Mouse (Mus musculus): ENCODE measurements at regions not wholly inside any gene's neighbourhood (a gene's known extent, or its start where the extent isn't known, plus 50 kb on each side); places are given as distances from the start of the nearest gene placed in this dataset.

- Histone ChIP-seq H3K9me3 (ENCODE audit: control insufficient read depth, low read depth, low read length) (no peaks in the 10 kb centered on the region), H3K36me3 (ENCODE audit: control insufficient read depth, insufficient read depth, low read length) (no peaks in the 10 kb centered on the region), H3K9ac (replicated peaks; ENCODE audit: low read depth, low read length) (no peak overlapping the region), H3K27ac (ENCODE audit: low read length) (no peak overlapping the region), H3K4me2 (replicated peaks; ENCODE audit: low read depth, low read length) (no peak overlapping the region), H3K27me3 (ENCODE audit: control insufficient read depth, insufficient read depth, low read length) (no peaks in the 10 kb centered on the region), H3K4me1 (ENCODE audit: control insufficient read depth, insufficient read depth, low read length) (no peaks in the 10 kb centered on the region), H3K4me3 (ENCODE audit: low read depth, low read length) (no peak overlapping the region)
- 13% methylated on average over 10 of the region's 10 CpGs for WGBS
- ATAC-seq (ENCODE audit: insufficient number of reproducible peaks, insufficient read depth, low FRiP score, low read depth), result no peak
Observed at GRCm38 (mm10) chr5:116744389-116744788, 152.8 kb upstream of the Srrm4 start.

- H3K27me3 ChIP-seq (ENCODE audit: control insufficient read depth, insufficient read depth, low read length), result no peaks in the 10 kb centered on the region
- no peak overlapping the region for H3K4me3 ChIP-seq (ENCODE audit: low read depth, low read length)
- 39% methylated on average over 4 of the region's 4 CpGs for WGBS
- H3K36me3 ChIP-seq (ENCODE audit: control insufficient read depth, insufficient read depth, low read length), result no peaks in the 10 kb centered on the region
- no peaks in the 10 kb centered on the region for H3K9me3 ChIP-seq (ENCODE audit: control insufficient read depth, low read depth, low read length)
- H3K9ac ChIP-seq (replicated peaks; ENCODE audit: low read depth, low read length), result no peak overlapping the region
- H3K4me2 ChIP-seq (replicated peaks; ENCODE audit: low read depth, low read length), result no peak overlapping the region
- H3K27ac ChIP-seq (ENCODE audit: low read length), result no peak overlapping the region
- ATAC-seq (ENCODE audit: insufficient number of reproducible peaks, insufficient read depth, low FRiP score, low read depth), result no peak
- H3K4me1 ChIP-seq (ENCODE audit: control insufficient read depth, insufficient read depth, low read length), result no peaks in the 10 kb centered on the region
Observed at GRCm38 (mm10) chr5:116735622-116736021, 144.0 kb upstream of the Srrm4 start.

- Histone ChIP-seq H3K36me3 (ENCODE audit: control insufficient read depth, insufficient read depth, low read length) (no peaks in the 10 kb centered on the region), H3K4me3 (ENCODE audit: low read depth, low read length) (no peak overlapping the region), H3K27ac (ENCODE audit: low read length) (no peak overlapping the region), H3K4me1 (ENCODE audit: control insufficient read depth, insufficient read depth, low read length) (no peaks in the 10 kb centered on the region), H3K9me3 (ENCODE audit: control insufficient read depth, low read depth, low read length) (no peaks in the 10 kb centered on the region), H3K27me3 (ENCODE audit: control insufficient read depth, insufficient read depth, low read length) (no peaks in the 10 kb centered on the region), H3K4me2 (replicated peaks; ENCODE audit: low read depth, low read length) (no peak overlapping the region), H3K9ac (replicated peaks; ENCODE audit: low read depth, low read length) (no peak overlapping the region)
- ATAC-seq (ENCODE audit: insufficient number of reproducible peaks, insufficient read depth, low FRiP score, low read depth), result no peak
- WGBS, result 87% methylated on average over 3 of the region's 3 CpGs
Observed at GRCm38 (mm10) chr5:116731509-116731908, 139.9 kb upstream of the Srrm4 start.

GRCm38 (mm10) chr5:116719200-116719599 lies 127.6 kb upstream of the Srrm4 start:
- no peak overlapping the region for H3K4me2 ChIP-seq (replicated peaks; ENCODE audit: low read depth, low read length)
- no peaks in the 10 kb centered on the region for H3K36me3 ChIP-seq (ENCODE audit: control insufficient read depth, insufficient read depth, low read length)
- no peaks in the 10 kb centered on the region for H3K4me1 ChIP-seq (ENCODE audit: control insufficient read depth, insufficient read depth, low read length)
- no peak overlapping the region for H3K9ac ChIP-seq (replicated peaks; ENCODE audit: low read depth, low read length)
- 69% methylated on average over 1 of the region's 1 CpGs for WGBS
- no peak for ATAC-seq (ENCODE audit: insufficient number of reproducible peaks, insufficient read depth, low FRiP score, low read depth)
- no peak overlapping the region for H3K27ac ChIP-seq (ENCODE audit: low read length)
- no peaks in the 10 kb centered on the region for H3K9me3 ChIP-seq (ENCODE audit: control insufficient read depth, low read depth, low read length)
- no peak overlapping the region for H3K4me3 ChIP-seq (ENCODE audit: low read depth, low read length)
- H3K27me3 ChIP-seq (ENCODE audit: control insufficient read depth, insufficient read depth, low read length), result no peaks in the 10 kb centered on the region

- no peaks in the 10 kb centered on the region for H3K9me3 ChIP-seq (ENCODE audit: control insufficient read depth, low read depth, low read length)
- no peak overlapping the region for H3K27ac ChIP-seq (ENCODE audit: low read length)
- ATAC-seq (ENCODE audit: insufficient number of reproducible peaks, insufficient read depth, low FRiP score, low read depth), result no peak
- WGBS, result 25% methylated on average over 7 of the region's 7 CpGs
- no peaks in the 10 kb centered on the region for H3K4me1 ChIP-seq (ENCODE audit: control insufficient read depth, insufficient read depth, low read length)
- no peaks in the 10 kb centered on the region for H3K36me3 ChIP-seq (ENCODE audit: control insufficient read depth, insufficient read depth, low read length)
- no peak overlapping the region for H3K4me3 ChIP-seq (ENCODE audit: low read depth, low read length)
- H3K27me3 ChIP-seq (ENCODE audit: control insufficient read depth, insufficient read depth, low read length), result no peaks in the 10 kb centered on the region
- H3K9ac ChIP-seq (replicated peaks; ENCODE audit: low read depth, low read length), result no peak overlapping the region
- H3K4me2 ChIP-seq (replicated peaks; ENCODE audit: low read depth, low read length), result no peak overlapping the region
Observed at GRCm38 (mm10) chr5:116714256-116714655, 122.6 kb upstream of the Srrm4 start.

- no peaks in the 10 kb centered on the region for H3K36me3 ChIP-seq (ENCODE audit: control insufficient read depth, insufficient read depth, low read length)
- no peak for ATAC-seq (ENCODE audit: insufficient number of reproducible peaks, insufficient read depth, low FRiP score, low read depth)
- WGBS, result 88% methylated on average over 3 of the region's 3 CpGs
Observed at GRCm38 (mm10) chr5:116712056-116712455, 120.4 kb upstream of the Srrm4 start.

GRCm38 (mm10) chr5:116708505-116708904 lies 116.9 kb upstream of the Srrm4 start:
- H3K4me3 ChIP-seq (ENCODE audit: low read depth, low read length), result no peak overlapping the region
- 27% methylated on average over 6 of the region's 6 CpGs for WGBS
- no peak overlapping the region for H3K27ac ChIP-seq (ENCODE audit: low read length)
- no peak overlapping the region for H3K4me2 ChIP-seq (replicated peaks; ENCODE audit: low read depth, low read length)
- H3K9ac ChIP-seq (replicated peaks; ENCODE audit: low read depth, low read length), result no peak overlapping the region
- H3K4me1 ChIP-seq (ENCODE audit: control insufficient read depth, insufficient read depth, low read length), result no peaks in the 10 kb centered on the region
- no peaks in the 10 kb centered on the region for H3K9me3 ChIP-seq (ENCODE audit: control insufficient read depth, low read depth, low read length)
- H3K36me3 ChIP-seq (ENCODE audit: control insufficient read depth, insufficient read depth, low read length), result no peaks in the 10 kb centered on the region
- no peaks in the 10 kb centered on the region for H3K27me3 ChIP-seq (ENCODE audit: control insufficient read depth, insufficient read depth, low read length)
- no peak for ATAC-seq (ENCODE audit: insufficient number of reproducible peaks, insufficient read depth, low FRiP score, low read depth)

More at GRCm38 (mm10) chr5:116712056-116712455, 120.4 kb upstream of the Srrm4 start:
- no peak overlapping the region for H3K27ac ChIP-seq (ENCODE audit: low read length)
- no peak overlapping the region for H3K9ac ChIP-seq (replicated peaks; ENCODE audit: low read depth, low read length)
- no peaks in the 10 kb centered on the region for H3K27me3 ChIP-seq (ENCODE audit: control insufficient read depth, insufficient read depth, low read length)
- H3K9me3 ChIP-seq (ENCODE audit: control insufficient read depth, low read depth, low read length), result no peaks in the 10 kb centered on the region
- H3K4me1 ChIP-seq (ENCODE audit: control insufficient read depth, insufficient read depth, low read length), result no peaks in the 10 kb centered on the region
- no peak overlapping the region for H3K4me2 ChIP-seq (replicated peaks; ENCODE audit: low read depth, low read length)
- H3K4me3 ChIP-seq (ENCODE audit: low read depth, low read length), result no peak overlapping the region

GRCm38 (mm10) chr5:116662466-116662865 lies 70.8 kb upstream of the Srrm4 start:
- no peaks in the 10 kb centered on the region for H3K27me3 ChIP-seq (ENCODE audit: control insufficient read depth, insufficient read depth, low read length)
- H3K4me1 ChIP-seq (ENCODE audit: control insufficient read depth, insufficient read depth, low read length), result no peaks in the 10 kb centered on the region
- no peak overlapping the region for H3K4me3 ChIP-seq (ENCODE audit: low read depth, low read length)
- H3K9ac ChIP-seq (replicated peaks; ENCODE audit: low read depth, low read length), result no peak overlapping the region
- no peak overlapping the region for H3K4me2 ChIP-seq (replicated peaks; ENCODE audit: low read depth, low read length)
- no peaks in the 10 kb centered on the region for H3K9me3 ChIP-seq (ENCODE audit: control insufficient read depth, low read depth, low read length)
- no peak for ATAC-seq (ENCODE audit: insufficient number of reproducible peaks, insufficient read depth, low FRiP score, low read depth)
- no peaks in the 10 kb centered on the region for H3K36me3 ChIP-seq (ENCODE audit: control insufficient read depth, insufficient read depth, low read length)
- no peak overlapping the region for H3K27ac ChIP-seq (ENCODE audit: low read length)
- WGBS, result 72% methylated on average over 5 of the region's 5 CpGs

GRCm38 (mm10) chr5:116661851-116662250 lies 70.2 kb upstream of the Srrm4 start:
- Histone ChIP-seq H3K4me2 (replicated peaks; ENCODE audit: low read depth, low read length) (no peak overlapping the region), H3K27ac (ENCODE audit: low read length) (no peak overlapping the region), H3K27me3 (ENCODE audit: control insufficient read depth, insufficient read depth, low read length) (no peaks in the 10 kb centered on the region), H3K9ac (replicated peaks; ENCODE audit: low read depth, low read length) (no peak overlapping the region), H3K4me3 (ENCODE audit: low read depth, low read length) (no peak overlapping the region), H3K36me3 (ENCODE audit: control insufficient read depth, insufficient read depth, low read length) (no peaks in the 10 kb centered on the region), H3K9me3 (ENCODE audit: control insufficient read depth, low read depth, low read length) (no peaks in the 10 kb centered on the region), H3K4me1 (ENCODE audit: control insufficient read depth, insufficient read depth, low read length) (no peaks in the 10 kb centered on the region)
- no peak for ATAC-seq (ENCODE audit: insufficient number of reproducible peaks, insufficient read depth, low FRiP score, low read depth)
- 56% methylated on average over 2 of the region's 2 CpGs for WGBS

All from stomach, embryonic 14.5 days (tissue).